Mouse (Mus musculus) bone marrow, adult 2 months (tissue): ENCODE data around the gene Fam208b.

ENCODE experiments used
- CTCF ChIP-seq: fragments of 200-500 bp; IDR thresholded peaks from 2 replicates; pipeline ENCODE4 v1.5.1; 2011; ENCODE audit warnings: low read length, control low read depth; ENCODE audit not compliant: control insufficient read depth, insufficient read depth
- POLR2A ChIP-seq: fragments of 200-500 bp; IDR thresholded peaks from 2 replicates; pipeline ENCODE4 v1.6.1; 2011; ENCODE audit warnings: low read depth, mild to moderate bottlenecking, control low read depth, low read length, borderline replicate concordance; ENCODE audit not compliant: control insufficient read depth

DNA sequence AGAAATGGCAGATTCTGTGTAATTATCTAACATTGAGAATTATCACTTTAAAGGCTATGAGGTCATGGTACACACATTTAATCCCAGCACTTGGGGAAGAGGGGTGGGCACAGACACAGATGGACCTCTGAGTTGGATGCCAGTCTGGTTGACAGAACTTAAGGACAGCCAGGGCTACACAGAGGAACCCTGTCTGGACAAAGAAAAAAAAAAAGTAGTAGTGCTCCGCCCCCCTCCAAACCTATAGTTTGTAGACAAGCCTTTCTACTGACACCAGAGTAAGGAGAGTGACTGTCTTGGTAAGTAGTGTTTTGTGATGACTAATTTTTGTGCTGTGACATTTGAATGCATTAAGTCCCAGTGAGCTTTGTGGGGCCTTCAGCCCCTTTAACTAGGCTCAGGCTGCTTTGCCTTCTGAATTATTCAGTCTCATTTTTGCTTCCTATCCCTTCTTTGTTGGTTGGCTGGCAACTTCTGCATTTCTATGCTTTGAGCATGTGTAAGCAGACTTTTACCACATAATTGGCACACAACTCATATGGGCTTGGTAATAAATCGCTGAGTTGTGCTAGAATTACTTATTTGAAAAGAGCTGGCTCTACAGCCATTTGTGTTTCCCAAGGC, 69.6 kb downstream of the Fam208b start:
- TF ChIP-seq POLR2A (no peak), CTCF (no peak)
